Mouse (Mus musculus) retina, embryonic 14.5 days (tissue): ENCODE results near the gene Efs.

Source experiments
- DNase-seq: peaks from one replicate; pipeline ENCODE4 v3.0.0-alpha.2; 2015; ENCODE audit warnings: low spot score

Efs gene

DNA sequence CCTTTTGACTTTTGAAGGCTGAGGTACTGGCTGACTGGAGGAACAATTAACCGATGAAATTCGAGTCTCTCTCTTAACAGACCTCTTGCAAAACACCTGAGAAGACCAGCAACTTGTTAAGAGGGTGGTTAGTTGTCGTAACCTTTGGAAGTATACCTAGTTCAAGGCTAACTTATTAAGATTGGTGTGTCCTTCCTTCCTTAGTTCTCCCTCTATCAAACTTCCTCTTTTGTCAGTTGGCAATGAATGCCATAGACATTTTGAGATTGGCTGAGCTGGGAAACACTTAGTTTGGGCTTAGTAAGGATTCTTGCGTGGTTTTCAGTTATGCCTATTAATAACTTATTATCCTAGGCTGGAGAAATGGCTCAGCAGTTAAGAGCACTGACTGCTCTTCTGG is 57.9 kb downstream of the Efs start:
- no peak for DNase-seq

DNA sequence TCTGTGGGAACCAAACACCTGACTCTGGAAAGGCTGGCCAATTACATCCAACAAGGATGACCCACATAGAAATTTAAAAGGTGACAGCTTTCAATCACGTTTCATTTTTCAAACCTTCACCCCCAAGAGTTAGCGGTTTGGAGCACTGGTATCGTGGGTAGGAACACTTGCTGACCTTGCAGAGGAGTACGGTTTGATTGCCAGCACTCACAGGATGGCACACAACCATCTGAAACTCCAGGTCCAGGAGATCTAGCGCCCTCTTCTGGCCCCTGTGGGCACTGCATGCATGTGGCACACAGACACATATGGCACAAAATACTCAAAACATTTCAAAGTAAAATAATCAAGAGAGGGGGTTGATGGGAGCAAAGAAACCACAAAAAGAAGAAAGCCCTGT is 59.0 kb downstream of the Efs start:
- DNase-seq: peak; percentile 31
